Mouse (Mus musculus) ovary, postnatal 10 days (tissue): ENCODE data around the gene Gm10974.
A peak's percentile ranks its signal among the peaks of the same experiment; 100 is the strongest.

Experiments used
- DNase-seq: peaks from one replicate; pipeline ENCODE4 v3.0.0; 2022; ENCODE audit warnings: low spot score

Gm10974 gene

GRCm38 (mm10) chr7:66359044-66359443 is 6.7 kb upstream of the Gm10974 start:
- no peak for DNase-seq

GRCm38 (mm10) chr7:66364491-66364890 is 1.2 kb upstream of the Gm10974 start:
- DNase-seq, result no peak

- DNase-seq, result no peak
These were observed 294 bp upstream of the Gm10974 start for GRCm38 (mm10) chr7:66365411-66365810.

GRCm38 (mm10) chr7:66369071-66369933 is 3.6 kb downstream of the Gm10974 start:
- DNase-seq, result no peak

- DNase-seq, result no peak
These were observed 4.3 kb downstream of the Gm10974 start for GRCm38 (mm10) chr7:66369934-66370445.

GRCm38 (mm10) chr7:66370970-66371369 is 5.3 kb downstream of the Gm10974 start:
- no peak for DNase-seq

- no peak for DNase-seq
These were observed 7.7 kb downstream of the Gm10974 start for GRCm38 (mm10) chr7:66373391-66373790.

GRCm38 (mm10) chr7:66375736-66376135 is 10.0 kb downstream of the Gm10974 start:
- DNase-seq, result no peak

- DNase-seq, result no peak
These were observed 10.9 kb downstream of the Gm10974 start for GRCm38 (mm10) chr7:66376560-66376959.

- no peak for DNase-seq
These were observed 18.5 kb downstream of the Gm10974 start for GRCm38 (mm10) chr7:66384213-66384612.

GRCm38 (mm10) chr7:66384891-66385290 is 19.2 kb downstream of the Gm10974 start:
- DNase-seq, result no peak

GRCm38 (mm10) chr7:66385826-66386225 is 20.1 kb downstream of the Gm10974 start:
- no peak for DNase-seq

GRCm38 (mm10) chr7:66386411-66386810 is 20.7 kb downstream of the Gm10974 start:
- DNase-seq, result no peak

- DNase-seq, result no peak
These were observed 21.7 kb downstream of the Gm10974 start for GRCm38 (mm10) chr7:66387419-66387812.

- peak; percentile 41 for DNase-seq
These were observed 22.3 kb downstream of the Gm10974 start, which contains the start of gene Lrrk1 for GRCm38 (mm10) chr7:66387813-66388521. Lrrk1 (minus strand) TSS chr7:66388350.

GRCm38 (mm10) chr7:66388621-66389532 is 23.2 kb downstream of the Gm10974 start:
- no peak for DNase-seq

- DNase-seq, result no peak
These were observed 31.6 kb downstream of the Gm10974 start for GRCm38 (mm10) chr7:66397288-66397687.

GRCm38 (mm10) chr7:66401605-66402004 is 35.9 kb downstream of the Gm10974 start:
- no peak for DNase-seq

GRCm38 (mm10) chr7:66402876-66403275 is 37.2 kb downstream of the Gm10974 start:
- no peak for DNase-seq

- no peak for DNase-seq
These were observed 38.4 kb downstream of the Gm10974 start for GRCm38 (mm10) chr7:66404141-66404540.

- no peak for DNase-seq
These were observed 39.1 kb downstream of the Gm10974 start for GRCm38 (mm10) chr7:66404802-66405201.

- DNase-seq, result no peak
These were observed 39.8 kb downstream of the Gm10974 start for GRCm38 (mm10) chr7:66405541-66405940.
